Mouse (Mus musculus) G1E (cell line): ENCODE measurements at regions not wholly inside any gene's neighbourhood (a gene's known extent, or its start where the extent isn't known, plus 50 kb on each side); places are given as distances from the start of the nearest gene placed in this dataset.

Source experiments
- CTCF ChIP-seq: IDR thresholded peaks from 2 replicates; pipeline ENCODE4 v1.5.1; 2012; ENCODE audit warnings: low read depth, low read length, inconsistent platforms, mixed read lengths
- GATA1 ChIP-seq: IDR thresholded peaks from 2 replicates; pipeline ENCODE4 v1.6.1; 2012; ENCODE audit warnings: borderline replicate concordance, low read length, inconsistent platforms, mixed read lengths
- GATA2 ChIP-seq: IDR thresholded peaks from 2 replicates; pipeline ENCODE4 v1.6.1; 2012; ENCODE audit warnings: low read depth, low read length, inconsistent platforms, borderline replicate concordance

DNA sequence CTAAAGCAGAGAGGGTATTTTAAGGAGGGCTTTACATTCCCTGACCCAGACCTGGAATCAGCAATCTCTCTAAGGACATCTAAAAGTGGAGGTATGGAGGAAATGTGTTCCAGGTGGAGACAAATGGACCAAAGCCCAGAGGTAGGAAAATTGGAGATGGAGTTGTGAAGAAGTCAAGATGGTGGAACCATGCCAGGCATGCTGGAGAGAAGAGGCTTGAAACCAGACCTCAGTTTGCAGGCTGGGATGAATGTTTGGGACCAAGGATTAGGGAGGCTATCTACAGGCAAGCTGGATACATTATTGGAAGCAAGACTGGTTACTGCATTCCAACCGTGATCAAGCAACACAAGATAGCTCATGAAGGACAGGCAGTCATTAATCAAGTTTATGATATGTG lies 88.3 kb upstream of the Nckap5 start:
- TF ChIP-seq GATA2 (no peak), CTCF (no peak), GATA1 (no peak)
